Mouse (Mus musculus): ENCODE data around the gene Ppef1. TPM values are rescaled to one million over a fixed set of nuclear protein-coding genes. Genes with fewer than 3 reads are reported as not detected.
"Not testable (repeated sequence)": the region's sequence is repeated elsewhere in the genome, so short reads cannot be mapped to it uniquely, and the experiment has no call there.

Ppef1 gene
- 6.4 and 7.3 TPM in 2 replicates for polyA plus RNA-seq (2012; rRNA removed)

- Histone ChIP-seq H3K4me3 (ENCODE audit: control insufficient read depth, low read depth, low read length) (no peak within 1 kb of the TSS), H3K27ac (ENCODE audit: control insufficient read depth, insufficient read depth, low read depth, low read length) (no peak within 1 kb of the TSS), H3K27me3 (ENCODE audit: control insufficient read depth, insufficient read depth, low read length) (no peaks in the 10 kb centered on the region), H3K4me1 (ENCODE audit: control insufficient read depth, insufficient read depth, low read length) (no peaks in the 10 kb centered on the region), H3K36me3 (ENCODE audit: control insufficient read depth, insufficient read depth, low read length) (no peaks in the 10 kb centered on the region)
- TF ChIP-seq CTCF (IDR thresholded peaks at IDR 0.05; ENCODE audit: control insufficient read depth, insufficient read depth, insufficient replicate concordance, low read depth, low read length) = no peak
- no peak for TF ChIP-seq POLR2A (IDR thresholded peaks at IDR 0.05; ENCODE audit: control insufficient read depth, low read depth, low read length)
These were observed at the start of gene Ppef1 for GRCm38 (mm10) chrX:160735650-160736049. TSS of gene Ppef1 (minus strand) at chrX:160735765.

GRCm38 (mm10) chrX:160782276-160782675 lies 46.7 kb upstream of the Ppef1 start:
- Histone ChIP-seq H3K27me3 (ENCODE audit: control insufficient read depth, insufficient read depth, low read length) (no peaks in the 10 kb centered on the region), H3K27ac (ENCODE audit: control insufficient read depth, insufficient read depth, low read depth, low read length) (no peak overlapping the region), H3K36me3 (ENCODE audit: control insufficient read depth, insufficient read depth, low read length) (no peaks in the 10 kb centered on the region), H3K4me1 (ENCODE audit: control insufficient read depth, insufficient read depth, low read length) (no peaks in the 10 kb centered on the region), H3K4me3 (ENCODE audit: control insufficient read depth, low read depth, low read length) (no peak overlapping the region)
- no peak for TF ChIP-seq POLR2A (IDR thresholded peaks at IDR 0.05; ENCODE audit: control insufficient read depth, low read depth, low read length)
- TF ChIP-seq CTCF (IDR thresholded peaks at IDR 0.05; ENCODE audit: control insufficient read depth, insufficient read depth, insufficient replicate concordance, low read depth, low read length) = no peak

- no peaks in the 10 kb centered on the region for H3K27me3 ChIP-seq (ENCODE audit: control insufficient read depth, insufficient read depth, low read length)
These were observed 37.5 kb upstream of the Ppef1 start for GRCm38 (mm10) chrX:160773033-160773432.

DNA sequence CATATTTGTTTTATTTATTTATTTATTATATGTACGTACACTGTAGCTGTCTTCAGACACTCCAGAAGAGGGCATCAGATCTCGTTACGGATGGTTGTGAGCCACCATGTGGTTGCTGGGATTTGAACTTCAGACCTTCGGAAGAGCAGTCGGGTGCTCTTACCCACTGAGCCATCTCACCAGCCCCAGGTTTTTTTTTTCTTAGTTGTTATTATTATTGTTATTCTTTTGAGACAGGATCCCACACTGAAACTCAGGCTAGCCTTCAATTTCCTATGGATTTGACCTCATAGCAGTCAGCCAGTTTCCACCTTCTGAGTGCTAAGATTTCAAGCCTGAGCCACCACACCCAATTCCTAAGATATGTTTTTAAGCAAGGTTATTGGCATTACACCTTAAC lies 34.1 kb upstream of the Ppef1 start:
- not testable (repeated sequence) for H3K4me3 ChIP-seq (ENCODE audit: control insufficient read depth, low read depth, low read length); H3K4me1 ChIP-seq (ENCODE audit: control insufficient read depth, insufficient read depth, low read length); H3K27ac ChIP-seq (ENCODE audit: control insufficient read depth, insufficient read depth, low read depth, low read length); H3K36me3 ChIP-seq (ENCODE audit: control insufficient read depth, insufficient read depth, low read length); H3K27me3 ChIP-seq (ENCODE audit: control insufficient read depth, insufficient read depth, low read length)

More at GRCm38 (mm10) chrX:160773033-160773432, 37.5 kb upstream of the Ppef1 start:
- Histone ChIP-seq H3K36me3 (ENCODE audit: control insufficient read depth, insufficient read depth, low read length) (no peaks in the 10 kb centered on the region), H3K4me1 (ENCODE audit: control insufficient read depth, insufficient read depth, low read length) (no peaks in the 10 kb centered on the region), H3K4me3 (ENCODE audit: control insufficient read depth, low read depth, low read length) (no peak overlapping the region), H3K27ac (ENCODE audit: control insufficient read depth, insufficient read depth, low read depth, low read length) (no peak overlapping the region)
- TF ChIP-seq POLR2A (IDR thresholded peaks at IDR 0.05; ENCODE audit: control insufficient read depth, low read depth, low read length) = no peak

DNA sequence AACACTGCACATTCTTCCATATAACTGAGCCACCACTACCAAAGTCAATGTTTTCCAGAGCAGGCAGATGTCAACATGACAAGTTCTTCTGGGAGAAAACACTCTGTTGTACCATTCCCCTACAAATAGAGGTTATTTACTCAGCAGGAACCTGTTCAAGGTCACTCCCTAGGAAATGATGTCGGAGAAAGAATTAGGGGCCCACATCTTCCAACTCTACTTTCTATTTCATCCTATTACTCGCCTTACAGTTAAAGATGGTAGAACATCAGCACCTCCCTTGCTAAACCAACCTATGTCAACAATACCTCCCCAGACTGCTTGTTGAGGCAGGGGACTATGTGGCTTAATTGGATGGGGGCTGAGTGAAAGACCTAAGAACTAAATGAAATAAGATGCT lies 32.1 kb upstream of the Ppef1 start, which contains the start of gene Rs1:
Gene Rs1 (plus strand): TSS at position 301 of the 400 bp plus-strand sequence.
- TF ChIP-seq POLR2A (IDR thresholded peaks at IDR 0.05; ENCODE audit: control insufficient read depth, low read depth, low read length) (no peak), CTCF (IDR thresholded peaks at IDR 0.05; ENCODE audit: control insufficient read depth, insufficient read depth, insufficient replicate concordance, low read depth, low read length) (no peak)
- H3K4me3 ChIP-seq (ENCODE audit: control insufficient read depth, low read depth, low read length) = no peak within 1 kb of the TSS
- no peaks in the 10 kb centered on the region for H3K36me3 ChIP-seq (ENCODE audit: control insufficient read depth, insufficient read depth, low read length)
- H3K27me3 ChIP-seq (ENCODE audit: control insufficient read depth, insufficient read depth, low read length) = no peaks in the 10 kb centered on the region
- no peak within 1 kb of the TSS for H3K27ac ChIP-seq (ENCODE audit: control insufficient read depth, insufficient read depth, low read depth, low read length)
- no peaks in the 10 kb centered on the region for H3K4me1 ChIP-seq (ENCODE audit: control insufficient read depth, insufficient read depth, low read length)

- no peaks in the 10 kb centered on the region for H3K4me1 ChIP-seq (ENCODE audit: control insufficient read depth, insufficient read depth, low read length)
- TF ChIP-seq POLR2A (IDR thresholded peaks at IDR 0.05; ENCODE audit: control insufficient read depth, low read depth, low read length) (no peak), CTCF (IDR thresholded peaks at IDR 0.05; ENCODE audit: control insufficient read depth, insufficient read depth, insufficient replicate concordance, low read depth, low read length) (no peak)
- H3K4me3 ChIP-seq (ENCODE audit: control insufficient read depth, low read depth, low read length) = peak overlapping the region; percentile 77
- H3K27ac ChIP-seq (ENCODE audit: control insufficient read depth, insufficient read depth, low read depth, low read length) = peak overlapping the region; percentile 95; the same call in 1 of the 2 replicates
- H3K27me3 ChIP-seq (ENCODE audit: control insufficient read depth, insufficient read depth, low read length) = no peaks in the 10 kb centered on the region
- no peaks in the 10 kb centered on the region for H3K36me3 ChIP-seq (ENCODE audit: control insufficient read depth, insufficient read depth, low read length)
These were observed 30.7 kb upstream of the Ppef1 start for GRCm38 (mm10) chrX:160766233-160766616.

DNA sequence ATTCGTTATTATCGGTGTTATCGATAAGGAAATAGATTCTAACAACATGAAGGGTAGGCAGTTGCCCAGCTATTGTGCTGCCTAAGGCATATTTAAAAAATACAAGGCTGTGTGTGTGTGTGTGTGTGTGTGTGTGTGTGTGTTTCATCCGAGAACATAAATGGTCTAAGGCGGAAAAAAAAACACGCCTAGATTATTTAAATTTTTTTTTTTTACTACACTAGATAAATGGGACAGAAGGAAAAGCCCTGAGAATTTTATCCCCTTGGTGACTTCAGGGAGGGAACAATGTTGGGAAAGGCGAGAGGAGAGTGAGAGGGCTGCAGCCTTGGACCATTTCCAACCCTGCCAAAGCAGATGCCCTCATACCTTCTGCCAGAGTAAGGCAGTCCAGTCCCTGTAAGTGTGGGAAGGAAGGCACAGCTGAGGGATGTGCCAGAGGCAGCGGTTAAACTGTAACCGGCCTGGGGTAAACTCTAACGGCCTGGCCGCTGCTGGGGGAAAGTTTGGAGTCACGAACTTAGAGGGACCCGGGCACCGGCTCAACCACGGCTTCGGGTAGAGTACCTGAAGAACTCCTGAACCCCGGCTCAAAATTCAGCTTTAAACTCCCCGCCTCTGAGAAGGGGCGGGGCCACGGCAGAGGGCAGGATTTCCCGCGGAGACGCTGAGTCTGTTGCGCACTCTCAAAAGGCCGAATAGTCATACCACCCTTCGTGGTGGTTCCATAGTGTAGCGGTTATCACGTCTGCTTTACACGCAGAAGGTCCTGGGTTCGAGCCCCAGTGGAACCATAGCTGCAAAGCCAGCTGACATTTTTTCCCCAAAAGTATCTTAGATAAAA lies 30.0 kb upstream of the Ppef1 start:
- Histone ChIP-seq H3K4me3 (ENCODE audit: control insufficient read depth, low read depth, low read length) (peak overlapping the region; percentile 77), H3K27me3 (ENCODE audit: control insufficient read depth, insufficient read depth, low read length) (no peaks in the 10 kb centered on the region), H3K4me1 (ENCODE audit: control insufficient read depth, insufficient read depth, low read length) (no peaks in the 10 kb centered on the region), H3K27ac (ENCODE audit: control insufficient read depth, insufficient read depth, low read depth, low read length) (peak overlapping the region; percentile 95), H3K36me3 (ENCODE audit: control insufficient read depth, insufficient read depth, low read length) (no peaks in the 10 kb centered on the region)
- no peak for TF ChIP-seq CTCF (IDR thresholded peaks at IDR 0.05; ENCODE audit: control insufficient read depth, insufficient read depth, insufficient replicate concordance, low read depth, low read length)
- no peak for TF ChIP-seq POLR2A (IDR thresholded peaks at IDR 0.05; ENCODE audit: control insufficient read depth, low read depth, low read length)
